Mouse (Mus musculus): ENCODE results near the gene Stox2.

The Stox2 gene

GRCm38 (mm10) chr8:47404852-47405251 is 41.3 kb downstream of the Stox2 start:
- peak in 1 of 2 experiments; percentile 30 for DNase-seq

DNA sequence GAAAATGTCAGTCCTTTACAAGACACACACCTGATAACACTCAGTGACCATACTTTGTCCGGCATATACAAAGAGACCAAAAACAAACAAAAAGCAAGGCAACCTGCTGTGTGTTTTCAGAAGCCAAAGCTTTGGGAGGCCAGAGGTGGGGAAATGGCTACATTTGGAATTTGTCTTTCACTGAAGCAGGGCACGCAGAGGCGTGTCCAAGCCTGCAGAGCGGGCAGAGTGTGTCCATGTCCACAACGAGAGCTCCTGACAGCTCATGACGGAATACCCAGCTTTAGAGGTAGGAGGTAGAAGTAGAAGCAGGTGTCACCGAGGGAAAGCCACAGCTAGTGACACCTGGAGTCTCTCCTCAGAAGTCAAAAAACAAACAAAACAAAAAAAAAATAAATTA is 53.2 kb downstream of the Stox2 start:
- no peak for DNase-seq

GRCm38 (mm10) chr8:47392290-47392689 is 53.9 kb downstream of the Stox2 start:
- DNase-seq = peak; percentile 42 to 44

- DNase-seq = no peak
Measured at GRCm38 (mm10) chr8:47391844-47392243, 54.3 kb downstream of the Stox2 start.

- no peak for DNase-seq
Measured at GRCm38 (mm10) chr8:47389430-47389829, 56.7 kb downstream of the Stox2 start.

DNA sequence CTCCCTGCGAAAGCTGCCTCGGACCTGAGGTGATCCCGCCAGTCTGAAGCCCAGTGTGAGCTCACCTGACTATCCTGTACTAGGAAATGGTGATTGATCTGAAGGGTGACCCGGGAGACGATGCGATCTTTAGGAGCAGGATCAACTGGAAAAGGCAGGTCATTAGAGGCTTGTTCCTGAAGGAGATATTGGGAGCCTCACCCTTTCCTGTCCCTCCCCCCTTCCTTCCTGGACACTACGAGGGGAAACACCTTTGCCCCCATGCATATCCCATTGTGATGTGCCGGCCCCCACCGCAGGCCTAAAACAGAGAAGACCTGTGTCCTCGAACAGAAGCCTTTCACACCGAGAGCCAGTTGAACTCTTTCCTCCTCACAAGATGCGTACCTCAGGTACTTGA is 58.0 kb downstream of the Stox2 start:
- peak in 1 of 2 experiments; percentile 28 for DNase-seq

DNA sequence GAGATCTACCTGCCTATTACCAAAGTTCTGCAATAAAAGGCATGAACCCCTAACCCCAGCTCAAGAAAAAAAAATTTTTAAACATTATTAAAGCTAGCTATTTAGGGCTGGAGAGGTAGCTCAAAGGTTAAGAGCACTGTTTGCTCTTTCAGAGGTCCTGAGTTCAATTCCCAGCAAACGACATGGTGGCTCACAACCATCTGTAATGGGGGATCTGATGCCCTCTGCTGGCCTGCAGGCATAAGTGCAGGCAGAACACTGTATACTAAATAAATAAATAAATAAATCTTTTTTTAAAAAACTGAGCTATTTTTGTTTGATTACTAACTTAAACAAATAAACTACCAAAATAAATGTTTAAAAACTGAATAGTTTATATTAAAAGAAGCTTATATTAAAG is 60.4 kb downstream of the Stox2 start:
- no peak for DNase-seq

GRCm38 (mm10) chr8:47384151-47384550 is 62.0 kb downstream of the Stox2 start:
- no peak for DNase-seq

DNA sequence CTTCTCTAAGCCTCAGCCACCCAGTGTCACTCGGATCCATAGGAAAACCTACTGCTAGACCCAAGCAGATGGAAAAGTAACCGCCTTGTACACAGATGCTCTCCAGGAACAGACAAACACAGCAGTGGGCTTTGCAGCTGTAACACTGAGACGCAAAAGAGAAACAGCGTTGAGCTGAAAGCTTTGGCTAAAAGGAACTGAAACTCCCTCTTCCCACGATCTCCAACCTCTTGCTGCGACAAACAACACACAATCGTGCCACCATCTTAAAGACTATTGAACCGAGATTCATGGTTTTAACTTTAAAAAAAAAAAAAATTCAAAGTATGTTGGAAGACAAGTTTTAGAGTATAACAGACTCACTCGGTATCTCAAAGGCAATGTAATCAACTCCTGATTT is 62.5 kb downstream of the Stox2 start:
- DNase-seq = no peak

- DNase-seq = peak in 1 of 2 experiments; percentile 43
Measured at GRCm38 (mm10) chr8:47381216-47381615, 64.9 kb downstream of the Stox2 start.

- no peak for DNase-seq
Measured at GRCm38 (mm10) chr8:47380725-47381124, 65.4 kb downstream of the Stox2 start.

DNA sequence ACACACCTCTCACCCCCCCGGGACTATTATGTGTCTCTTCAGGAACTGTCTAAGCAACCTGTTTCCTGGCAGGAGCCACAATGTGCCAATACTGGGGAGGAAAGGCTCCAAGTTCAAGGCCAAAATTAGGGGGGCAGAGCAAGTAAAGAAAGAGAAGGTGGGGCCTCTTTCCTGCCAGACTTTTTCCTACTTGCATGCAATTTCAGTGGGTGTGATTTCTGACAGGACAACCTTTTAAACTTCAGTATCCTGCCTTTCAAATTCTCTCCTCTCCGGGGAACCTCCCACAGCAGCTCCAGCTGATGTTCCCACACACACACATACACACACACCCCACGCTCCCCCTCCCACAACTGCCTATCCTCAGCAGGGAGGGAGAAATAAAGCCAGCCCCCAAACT is 66.1 kb downstream of the Stox2 start:
- DNase-seq = peak; percentile 31 to 68

DNA sequence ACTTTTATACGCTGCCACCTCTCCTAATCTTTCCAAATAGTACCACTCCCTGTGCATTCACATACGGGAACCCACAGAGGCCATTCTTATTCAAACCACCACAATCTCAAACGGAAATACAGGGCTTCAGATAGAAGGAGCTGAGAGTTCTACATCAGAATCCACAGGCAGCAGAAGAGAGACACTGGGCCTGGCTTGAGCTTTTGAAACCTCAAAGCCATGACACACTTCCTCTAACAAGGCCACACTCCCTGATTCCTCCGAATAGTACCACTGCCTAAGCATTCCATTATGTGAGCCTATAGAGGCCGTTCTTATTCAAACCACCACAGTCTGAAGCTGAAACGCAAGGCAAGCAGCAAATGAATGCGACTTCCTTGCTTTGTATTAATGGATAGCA is 69.5 kb downstream of the Stox2 start:
- no peak for DNase-seq

DNA sequence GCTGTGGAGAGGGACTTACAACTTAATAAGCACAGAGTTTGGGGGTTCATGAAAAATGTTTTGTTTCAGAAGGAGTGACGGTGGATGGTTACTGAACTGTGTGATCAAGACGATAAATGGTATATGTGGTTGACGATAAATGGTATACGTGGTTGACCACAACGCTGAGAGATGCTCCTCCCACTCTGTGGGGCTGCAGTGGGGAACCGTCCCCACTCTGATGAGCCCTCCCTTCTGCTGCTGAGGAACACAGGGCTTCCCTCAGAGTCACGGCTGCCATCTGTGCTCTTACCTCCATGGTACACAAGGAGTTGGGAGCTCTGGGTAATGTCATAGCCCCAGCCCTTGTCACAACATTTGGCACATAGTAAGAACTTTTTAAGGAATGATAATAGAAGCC is 72.4 kb downstream of the Stox2 start:
- DNase-seq = no peak

GRCm38 (mm10) chr8:47371539-47371938 is 74.6 kb downstream of the Stox2 start:
- no peak for DNase-seq

DNA sequence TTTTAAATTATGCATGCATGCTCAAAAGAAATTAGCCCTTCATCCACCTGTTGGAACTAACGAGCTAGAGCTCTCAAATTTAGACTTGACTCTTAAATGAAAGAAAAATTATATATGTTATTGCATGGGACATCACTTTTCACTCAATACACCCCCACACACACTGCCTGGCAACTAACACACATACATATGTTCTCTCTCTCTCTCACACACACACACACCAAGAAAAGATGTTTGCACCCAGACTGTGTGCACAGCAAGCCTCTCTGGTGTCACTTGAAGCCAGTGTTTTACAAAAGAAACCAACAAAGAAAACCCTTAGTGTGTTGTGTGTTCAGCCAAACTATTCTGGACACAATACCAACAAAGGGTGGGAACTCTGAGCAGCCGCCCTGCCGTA is 75.1 kb downstream of the Stox2 start:
- DNase-seq = no peak

- DNase-seq = peak; percentile 84 to 86
Measured at GRCm38 (mm10) chr8:47370421-47371080, 75.6 kb downstream of the Stox2 start.

GRCm38 (mm10) chr8:47369949-47370348 is 76.2 kb downstream of the Stox2 start:
- no peak for DNase-seq

- DNase-seq = no peak
Measured at GRCm38 (mm10) chr8:47369044-47369769, 77.0 kb downstream of the Stox2 start.

- DNase-seq = no peak
Measured at GRCm38 (mm10) chr8:47367029-47367428, 79.1 kb downstream of the Stox2 start.

DNA sequence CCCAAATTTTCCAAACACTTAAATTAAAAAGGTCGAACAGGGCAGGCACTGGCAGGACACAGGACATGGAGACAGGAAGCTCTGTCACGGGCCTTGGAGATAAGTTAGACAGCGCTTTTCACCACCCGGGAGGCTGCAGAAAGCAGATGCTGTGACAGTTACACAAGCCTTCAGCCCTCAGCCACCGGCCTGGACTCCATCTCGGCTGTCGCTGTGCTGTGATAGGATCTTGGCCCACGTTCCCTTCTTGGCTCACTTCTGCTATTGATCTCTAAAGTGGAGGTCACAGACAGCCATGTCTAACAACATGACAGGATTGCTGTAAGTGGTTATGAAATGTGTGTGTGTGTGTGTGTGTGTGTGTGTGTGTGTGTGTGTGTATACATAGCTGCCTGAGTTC is 82.9 kb downstream of the Stox2 start:
- DNase-seq = peak in 1 of 2 experiments; percentile 14

- DNase-seq = no peak
Measured at GRCm38 (mm10) chr8:47355340-47355906, 90.7 kb downstream of the Stox2 start.

GRCm38 (mm10) chr8:47354523-47355168 is 91.5 kb downstream of the Stox2 start:
- DNase-seq = peak; percentile 33 to 55
